Mouse (Mus musculus) MEL (cell line): ENCODE data around the gene Etfbkmt. TPM values are rescaled to one million over a fixed set of nuclear protein-coding genes. Genes with fewer than 3 reads are reported as not detected.

Experiments used
- DNase-seq: peaks from one replicate; pipeline ENCODE4 v3.0.0; 2011; ENCODE audit warnings: low read depth, low spot score
- H3K27ac ChIP-seq: 2 replicates; pipeline ENCODE4 v1.5.1; 2012; ENCODE audit warnings: low read depth, mild to moderate bottlenecking, control low read depth, low read length, moderate library complexity; ENCODE audit not compliant: control insufficient read depth
- H3K27me3 ChIP-seq, 2 experiments: fragments of 150-350 bp in 1 of 2; sonication (generic) in 1 of 2; 2 replicates each; pipeline ENCODE4 v1.6.1; 2012; ENCODE audit warnings: low read length in 2 of 2, mild to moderate bottlenecking in 2 of 2, improper control_type of control experiment in 1 of 2, moderate library complexity in 1 of 2; ENCODE audit not compliant: insufficient read depth in 2 of 2, control insufficient read depth in 1 of 2
- H3K36me3 ChIP-seq, 2 experiments: 2 replicates each; pipeline ENCODE4 v1.6.1; 2012 to 2014; ENCODE audit warnings: low read length in 2 of 2, improper control_type of control experiment in 1 of 2, inconsistent platforms in 1 of 2, mild to moderate bottlenecking in 1 of 2; ENCODE audit not compliant: insufficient read depth in 2 of 2, control insufficient read depth in 1 of 2
- H3K4me1 ChIP-seq, 2 experiments: fragments of 150-350 bp in 1 of 2; sonication (generic) in 1 of 2; 2 replicates each; pipeline ENCODE4 v1.6.1; 2012; ENCODE audit warnings: low read length in 2 of 2, improper control_type of control experiment in 1 of 2, mild to moderate bottlenecking in 1 of 2; ENCODE audit not compliant: insufficient read depth in 2 of 2, control insufficient read depth in 1 of 2
- H3K4me3 ChIP-seq, 2 experiments: fragments of 150-350 bp in 1 of 2; sonication (generic) in 1 of 2; 2 replicates each; pipeline ENCODE4 v1.5.1; 2012; ENCODE audit warnings: low read depth in 2 of 2, low read length in 2 of 2, mild to moderate bottlenecking in 2 of 2, moderate library complexity in 2 of 2, control low read depth in 1 of 2, improper control_type of control experiment in 1 of 2; ENCODE audit not compliant: control insufficient read depth in 1 of 2, insufficient read depth in 1 of 2
- H3K79me2 ChIP-seq: 2 replicates; pipeline ENCODE4 v1.6.1; 2012; ENCODE audit warnings: mild to moderate bottlenecking, low read length, moderate library complexity; ENCODE audit not compliant: control insufficient read depth, poor library complexity, insufficient read depth
- H3K9ac ChIP-seq: 2 replicates; pipeline ENCODE4 v1.6.1; 2012; ENCODE audit warnings: low read depth, mild to moderate bottlenecking, control low read depth, low read length, moderate library complexity; ENCODE audit not compliant: control insufficient read depth, poor library complexity, severe bottlenecking
- H3K9me3 ChIP-seq: fragments of 150-350 bp; sonication (generic); replicated peaks from 2 replicates; pipeline ENCODE4 v1.6.1; 2012; ENCODE audit warnings: mild to moderate bottlenecking, low read length, improper control_type of control experiment, moderate library complexity; ENCODE audit not compliant: insufficient read depth
- CHD1 ChIP-seq: IDR thresholded peaks from 2 replicates; pipeline ENCODE4 v1.6.1; 2012; ENCODE audit warnings: low read depth, mild to moderate bottlenecking, inconsistent platforms, low read length, improper control_type of control experiment
- CHD2 ChIP-seq: IDR thresholded peaks from 2 replicates; pipeline ENCODE4 v1.6.1; 2011; ENCODE audit warnings: low read length, improper control_type of control experiment
- CTCF ChIP-seq, 3 experiments: IDR thresholded peaks in 2 of 3; conservative IDR thresholded peaks in 1 of 3; 2 replicates each; pipeline ENCODE4 v1.5.1; 2011 to 2012; ENCODE audit warnings: low read length in 3 of 3, low read depth in 2 of 3, mild to moderate bottlenecking in 2 of 3, improper control_type of control experiment in 1 of 3, inconsistent platforms in 1 of 3, mixed read lengths in 1 of 3, moderate library complexity in 1 of 3; ENCODE audit not compliant: control insufficient read depth in 1 of 3, insufficient read depth in 1 of 3, poor library complexity in 1 of 3, severe bottlenecking in 1 of 3
- E2F4 ChIP-seq: IDR thresholded peaks from 2 replicates; pipeline ENCODE4 v1.6.1; 2011; ENCODE audit warnings: low read depth, low read length, improper control_type of control experiment, borderline replicate concordance
- EP300 ChIP-seq, 2 experiments: IDR thresholded peaks; 2 replicates each; pipeline ENCODE4 v1.6.1; 2011; ENCODE audit warnings: improper control_type of control experiment in 2 of 2, low read length in 2 of 2, low read depth in 1 of 2, mild to moderate bottlenecking in 1 of 2
- GABPA ChIP-seq: IDR thresholded peaks from 2 replicates; pipeline ENCODE4 v1.6.1; 2012; ENCODE audit warnings: low read depth, mild to moderate bottlenecking, inconsistent platforms, low read length, improper control_type of control experiment, moderate library complexity
- GATA1 ChIP-seq: IDR thresholded peaks from 2 replicates; pipeline ENCODE4 v1.6.1; 2011; ENCODE audit warnings: low read depth, low read length, improper control_type of control experiment
- JUND ChIP-seq: IDR thresholded peaks from 2 replicates; pipeline ENCODE4 v1.6.1; 2011; ENCODE audit warnings: low read depth, mild to moderate bottlenecking, improper control_type of control experiment, low read length
- MAFK ChIP-seq: IDR thresholded peaks from 2 replicates; pipeline ENCODE4 v1.6.1; 2011; ENCODE audit warnings: low read depth, mild to moderate bottlenecking, low read length, improper control_type of control experiment, borderline replicate concordance
- MAX ChIP-seq: IDR thresholded peaks from 2 replicates; pipeline ENCODE4 v1.6.1; 2011; ENCODE audit warnings: low read length, improper control_type of control experiment
- MAZ ChIP-seq: IDR thresholded peaks from 2 replicates; pipeline ENCODE4 v1.6.1; 2012; ENCODE audit warnings: low read depth, mild to moderate bottlenecking, inconsistent platforms, low read length, improper control_type of control experiment
- MEF2A ChIP-seq: IDR thresholded peaks from 2 replicates; pipeline ENCODE4 v1.6.1; 2014; ENCODE audit warnings: low read depth, mild to moderate bottlenecking, inconsistent platforms, low read length, improper control_type of control experiment; ENCODE audit not compliant: poor library complexity, insufficient replicate concordance, severe bottlenecking; ENCODE audit errors: extremely low read depth
- MXI1 ChIP-seq: IDR thresholded peaks from 2 replicates; pipeline ENCODE4 v1.6.1; 2011; ENCODE audit warnings: mild to moderate bottlenecking, low read depth, low read length, improper control_type of control experiment
- MYB ChIP-seq: IDR thresholded peaks from 2 replicates; pipeline ENCODE4 v1.6.1; 2011; ENCODE audit warnings: mild to moderate bottlenecking, low read depth, low read length, improper control_type of control experiment
- MYC ChIP-seq: IDR thresholded peaks from 2 replicates; pipeline ENCODE4 v1.6.1; 2011; ENCODE audit warnings: low read depth, mild to moderate bottlenecking, low read length, improper control_type of control experiment, moderate library complexity
- NELFE ChIP-seq: IDR thresholded peaks from 2 replicates; pipeline ENCODE4 v1.6.1; 2011; ENCODE audit warnings: low read depth, low read length, improper control_type of control experiment
- NRF1 ChIP-seq: IDR thresholded peaks from 2 replicates; pipeline ENCODE4 v1.6.1; 2014; ENCODE audit warnings: low read depth, mild to moderate bottlenecking, inconsistent platforms, low read length, improper control_type of control experiment, moderate library complexity; ENCODE audit not compliant: poor library complexity, insufficient read depth, severe bottlenecking
- POLR2A ChIP-seq, 2 experiments: IDR thresholded peaks; 2 replicates each; pipeline ENCODE4 v1.6.1; 2011 to 2012; ENCODE audit warnings: low read length in 2 of 2, mild to moderate bottlenecking in 2 of 2, control low read depth in 1 of 2, improper control_type of control experiment in 1 of 2, low read depth in 1 of 2, moderate library complexity in 1 of 2; ENCODE audit not compliant: control insufficient read depth in 1 of 2, insufficient read depth in 1 of 2, poor library complexity in 1 of 2
- RAD21 ChIP-seq: IDR thresholded peaks from 2 replicates; pipeline ENCODE4 v1.6.1; 2011; ENCODE audit warnings: mild to moderate bottlenecking, low read depth, low read length, improper control_type of control experiment
- RCOR1 ChIP-seq: IDR thresholded peaks from 2 replicates; pipeline ENCODE4 v1.6.1; 2012; ENCODE audit warnings: low read depth, mild to moderate bottlenecking, inconsistent platforms, low read length, improper control_type of control experiment
- SMC3 ChIP-seq: IDR thresholded peaks from 2 replicates; pipeline ENCODE4 v1.6.1; 2011; ENCODE audit warnings: low read depth, low read length, improper control_type of control experiment
- TAL1 ChIP-seq: IDR thresholded peaks from 2 replicates; pipeline ENCODE4 v1.6.1; 2012; ENCODE audit warnings: mild to moderate bottlenecking, inconsistent platforms, low read length, moderate library complexity, mixed read lengths
- TBP ChIP-seq: IDR thresholded peaks from 2 replicates; pipeline ENCODE4 v1.8.0; 2011; ENCODE audit warnings: low read depth, low read length, improper control_type of control experiment
- TCF12 ChIP-seq: IDR thresholded peaks from 2 replicates; pipeline ENCODE4 v1.6.1; 2014; ENCODE audit warnings: low read depth, mild to moderate bottlenecking, inconsistent platforms, low read length, improper control_type of control experiment, moderate library complexity
- UBTF ChIP-seq: IDR thresholded peaks from 2 replicates; pipeline ENCODE4 v1.6.1; 2012; ENCODE audit warnings: low read depth, mild to moderate bottlenecking, inconsistent platforms, low read length, improper control_type of control experiment, moderate library complexity, borderline replicate concordance; ENCODE audit not compliant: insufficient read depth
- USF1 ChIP-seq: IDR thresholded peaks from 2 replicates; pipeline ENCODE4 v1.6.1; 2014; ENCODE audit warnings: low read depth, mild to moderate bottlenecking, inconsistent platforms, low read length, improper control_type of control experiment, moderate library complexity
- USF2 ChIP-seq, 2 experiments: IDR thresholded peaks; 2 replicates each; pipeline ENCODE4 v1.6.1; 2011 to 2012; ENCODE audit warnings: improper control_type of control experiment in 2 of 2, low read length in 2 of 2, borderline replicate concordance in 1 of 2, inconsistent platforms in 1 of 2, low read depth in 1 of 2, mild to moderate bottlenecking in 1 of 2; ENCODE audit not compliant: insufficient read depth in 1 of 2
- ZKSCAN1 ChIP-seq: IDR thresholded peaks from 2 replicates; pipeline ENCODE4 v1.6.1; 2012; ENCODE audit warnings: low read depth, mild to moderate bottlenecking, inconsistent platforms, low read length, improper control_type of control experiment, moderate library complexity
- ZMIZ1 ChIP-seq: IDR thresholded peaks from 2 replicates; pipeline ENCODE4 v1.6.1; 2012; ENCODE audit warnings: low read depth, mild to moderate bottlenecking, inconsistent platforms, low read length, improper control_type of control experiment, moderate library complexity
- ZNF384 ChIP-seq: IDR thresholded peaks from 2 replicates; pipeline ENCODE4 v1.6.1; 2012; ENCODE audit warnings: low read depth, mild to moderate bottlenecking, inconsistent platforms, low read length, improper control_type of control experiment
- polyA plus RNA-seq, 2 experiments: library from polyadenylated mRNA; stranded (reverse) in 1 of 2; unstranded in 1 of 2; fragments of >175 nt in 1 of 2; fragments of >200 nt in 1 of 2; gene quantifications; 2 replicates each; pipeline versions ENCODE4 v1.2.1 to v1.2.4; 2012; ENCODE audit warnings: low replicate concordance in 2 of 2, low read depth in 1 of 2; ENCODE audit not compliant: insufficient read length in 2 of 2, insufficient read depth in 1 of 2, missing spikeins in 1 of 2
- total RNA-seq: library from RNA; depleted of rRNA; stranded (reverse); fragments of 300-350 nt; gene quantifications from 2 replicates; pipeline ENCODE4 v1.2.3, GENCODE M21; 2012

Etfbkmt gene
- total and polyA plus RNA-seq, 3 experiments, result 3.4 to 5.7 TPM; not detected in 1

- Histone ChIP-seq H3K36me3 (peaks cover 5 to 18% of the 10 kb centered on the region in 2 experiments; a peak in 3 of 4 replicates), H3K27me3 (no peaks in the 10 kb centered on the region), H3K79me2 (no peaks in the 10 kb centered on the region), H3K4me1 (peaks cover 4 to 18% of the 10 kb centered on the region in 2 experiments), H3K4me3 (no peak overlapping the region), H3K27ac (no peak overlapping the region), H3K9me3 (no peaks in the 10 kb centered on the region), H3K9ac (no peak overlapping the region)
- no peak for TF ChIP-seq E2F4
- TF ChIP-seq CHD1, result no peak
- no peak for DNase-seq
These were observed 35.4 kb downstream of the Etfbkmt start for GRCm38 (mm10) chr6:149174932-149175570.

- Histone ChIP-seq H3K36me3 (peaks cover 10 to 33% of the 10 kb centered on the region in 2 experiments), H3K27me3 (no peaks in the 10 kb centered on the region), H3K79me2 (no peaks in the 10 kb centered on the region), H3K9me3 (no peaks in the 10 kb centered on the region), H3K27ac (peak overlapping the region; percentile 72), H3K4me1 (peaks cover 7 to 16% of the 10 kb centered on the region in 2 experiments), H3K9ac (no peak overlapping the region), H3K4me3 (no peak overlapping the region)
- DNase-seq, result peak; percentile 90
- 0 out of 2 replicates have a peak, but pooled peaks have one; percentile 36 for TF ChIP-seq TBP
- TF ChIP-seq EP300 (IDR thresholded peaks at IDR 0.05; ENCODE audit: low read depth in 1 of 2, low read length in 2 of 2), result peak; percentile 98 to 100
- no peak for TF ChIP-seq POLR2A (IDR thresholded peaks at IDR 0.05; ENCODE audit: control insufficient read depth in 1 of 2, insufficient read depth in 1 of 2, low read depth in 1 of 2, low read length in 2 of 2, poor library complexity in 1 of 2)
- peak; percentile 49; the same call in 1 of the 2 replicates for TF ChIP-seq MXI1
- peak; percentile 96 for TF ChIP-seq ZNF384
- peak; percentile 100 for TF ChIP-seq GATA1
- TF ChIP-seq TAL1, result peak; percentile 92
- no peak for TF ChIP-seq RAD21
- TF ChIP-seq NELFE, result no peak
- no peak for TF ChIP-seq MAX
- TF ChIP-seq MEF2A, result peak; percentile 81; the same call in 1 of the 2 replicates
- peak; percentile 67 for TF ChIP-seq MYC
- TF ChIP-seq CHD2, result no peak; the same call in 1 of the 2 replicates
- TF ChIP-seq MAZ, result peak; percentile 60; the same call in 1 of the 2 replicates
- TF ChIP-seq CTCF (IDR thresholded peaks at IDR 0.05 in 2 of 3, conservative IDR thresholded peaks at IDR 0.05 in 1 of 3; ENCODE audit: control insufficient read depth in 1 of 3, insufficient read depth in 1 of 3, low read depth in 2 of 3, low read length in 3 of 3, poor library complexity in 1 of 3, severe bottlenecking in 1 of 3), result no peak
- peak; percentile 99 for TF ChIP-seq TCF12
- TF ChIP-seq RCOR1, result peak; percentile 99
- peak; percentile 87 for TF ChIP-seq MAFK
- no peak for TF ChIP-seq NRF1
- no peak for TF ChIP-seq USF1
- no peak for TF ChIP-seq UBTF
- no peak for TF ChIP-seq GABPA
- TF ChIP-seq ZMIZ1, result peak; percentile 77
- no peak for TF ChIP-seq SMC3
- TF ChIP-seq E2F4, result no peak
- peak; percentile 67; the same call in 1 of the 2 replicates for TF ChIP-seq ZKSCAN1
- TF ChIP-seq USF2 (IDR thresholded peaks at IDR 0.05; ENCODE audit: borderline replicate concordance in 1 of 2, insufficient read depth in 1 of 2, low read depth in 1 of 2, low read length in 2 of 2), result no peak
- 0 out of 2 replicates have a peak, but pooled peaks have one; percentile 29 for TF ChIP-seq MYB
- TF ChIP-seq JUND, result no peak
These were observed 39.4 kb downstream of the Etfbkmt start for GRCm38 (mm10) chr6:149179064-149179463.
